Mouse (Mus musculus): ENCODE measurements around the gene Klrb1a. TPM values are rescaled to one million over a fixed set of nuclear protein-coding genes. Genes with fewer than 3 reads are reported as not detected.
A peak's percentile ranks its signal among the peaks of the same experiment; 100 is the strongest.
"Not testable (repeated sequence)": the region's sequence is repeated elsewhere in the genome, so short reads cannot be mapped to it uniquely, and the experiment has no call there.

The Klrb1a gene
- total and polyA plus RNA-seq, 3 experiments: not detected

GRCm38 (mm10) chr6:128629771-128630739 is 6.7 kb upstream of the Klrb1a start:
- H3K4me2 ChIP-seq (ENCODE audit: insufficient read depth, low read depth, poor library complexity, severe bottlenecking); in situ Hi-C loops (cut with MboI; ENCODE audit: low pct_ligation_motif_present, low pct_unique_long_range_greater_than_20kb, low sequenced_read_pairs); H3K27me3 ChIP-seq (replicated peaks); H3K9ac ChIP-seq (ENCODE audit: insufficient read depth, low read depth); H3K36me3 ChIP-seq (replicated peaks in 1 of 2; ENCODE audit: control insufficient read depth in 1 of 2, insufficient read depth in 1 of 2, low read length in 1 of 2); dilution Hi-C loops (cut with MboI; ENCODE audit: extremely low pct_ligation_motif_present, extremely low pct_unique_long_range_greater_than_20kb, low sequenced_read_pairs); H3K27ac ChIP-seq (ENCODE audit: insufficient read depth, low read depth); H3K9me3 ChIP-seq (replicated peaks; ENCODE audit: low read length); H3K4me1 ChIP-seq (ENCODE audit: control insufficient read depth in 1 of 2, insufficient read depth in 2 of 2); H3K4me3 ChIP-seq (replicated peaks in 1 of 3; ENCODE audit: low read depth in 2 of 3, low read length in 2 of 3, poor library complexity in 1 of 3); H3K79me2 ChIP-seq (replicated peaks; ENCODE audit: control insufficient read depth, extremely low read depth, insufficient read depth, poor library complexity, severe bottlenecking): not testable (repeated sequence)
- DNase-seq (ENCODE audit: extremely low read depth): peak; percentile 43
- TF ChIP-seq CTCF (conservative IDR thresholded peaks at IDR 0.05 in 1 of 2, IDR thresholded peaks at IDR 0.05 in 1 of 2; ENCODE audit: low read depth in 2 of 2, low read length in 2 of 2): peak; percentile 69 to 70
- TF ChIP-seq SMC3 (IDR thresholded peaks at IDR 0.05; ENCODE audit: low read depth, low read length): peak; percentile 49
- TF ChIP-seq RAD21 (IDR thresholded peaks at IDR 0.05; ENCODE audit: low read depth, low read length): peak; percentile 54

- H3K27ac ChIP-seq (ENCODE audit: insufficient read depth, low read depth); H3K36me3 ChIP-seq (replicated peaks in 1 of 2; ENCODE audit: control insufficient read depth in 1 of 2, insufficient read depth in 1 of 2, low read length in 1 of 2); H3K27me3 ChIP-seq (replicated peaks); H3K9me3 ChIP-seq (replicated peaks; ENCODE audit: low read length); in situ Hi-C loops (cut with MboI; ENCODE audit: low pct_ligation_motif_present, low pct_unique_long_range_greater_than_20kb, low sequenced_read_pairs); H3K79me2 ChIP-seq (replicated peaks; ENCODE audit: control insufficient read depth, extremely low read depth, insufficient read depth, poor library complexity, severe bottlenecking); H3K9ac ChIP-seq (ENCODE audit: insufficient read depth, low read depth); dilution Hi-C loops (cut with MboI; ENCODE audit: extremely low pct_ligation_motif_present, extremely low pct_unique_long_range_greater_than_20kb, low sequenced_read_pairs); H3K4me2 ChIP-seq (ENCODE audit: insufficient read depth, low read depth, poor library complexity, severe bottlenecking); H3K4me1 ChIP-seq (ENCODE audit: control insufficient read depth in 1 of 2, insufficient read depth in 2 of 2); H3K4me3 ChIP-seq (replicated peaks in 1 of 3; ENCODE audit: low read depth in 2 of 3, low read length in 2 of 3, poor library complexity in 1 of 3); DNase-seq (ENCODE audit: extremely low read depth): not testable (repeated sequence)
Observed at GRCm38 (mm10) chr6:128625246-128625645, 1.9 kb upstream of the Klrb1a start.

GRCm38 (mm10) chr6:128624425-128624824 is 1.1 kb upstream of the Klrb1a start:
- dilution Hi-C loops (cut with MboI; ENCODE audit: extremely low pct_ligation_motif_present, extremely low pct_unique_long_range_greater_than_20kb, low sequenced_read_pairs) (no loop called here), in situ Hi-C loops (cut with MboI; ENCODE audit: low pct_ligation_motif_present, low pct_unique_long_range_greater_than_20kb, low sequenced_read_pairs) (no loop called here)
- Histone ChIP-seq H3K27me3 (replicated peaks) (no peaks in the 10 kb centered on the region), H3K9ac (ENCODE audit: insufficient read depth, low read depth) (no peak overlapping the region), H3K36me3 (replicated peaks in 1 of 2; ENCODE audit: control insufficient read depth in 1 of 2, insufficient read depth in 1 of 2, low read length in 1 of 2) (no peaks in the 10 kb centered on the region), H3K9me3 (replicated peaks; ENCODE audit: low read length) (no peaks in the 10 kb centered on the region), H3K4me1 (ENCODE audit: control insufficient read depth in 1 of 2, insufficient read depth in 2 of 2) (no peaks in the 10 kb centered on the region), H3K27ac (ENCODE audit: insufficient read depth, low read depth) (no peak overlapping the region), H3K4me2 (ENCODE audit: insufficient read depth, low read depth, poor library complexity, severe bottlenecking) (no peak overlapping the region), H3K79me2 (replicated peaks; ENCODE audit: control insufficient read depth, extremely low read depth, insufficient read depth, poor library complexity, severe bottlenecking) (no peaks in the 10 kb centered on the region), H3K4me3 (replicated peaks in 1 of 3; ENCODE audit: low read depth in 2 of 3, low read length in 2 of 3, poor library complexity in 1 of 3) (no peak overlapping the region)
- DNase-seq (ENCODE audit: extremely low read depth): no peak
- no peak for TF ChIP-seq USF2 (conservative IDR thresholded peaks at IDR 0.05; ENCODE audit: low read depth, low read length)
- no peak for TF ChIP-seq JUND (conservative IDR thresholded peaks at IDR 0.05; ENCODE audit: low read depth, low read length)
- no peak for TF ChIP-seq MYC (IDR thresholded peaks at IDR 0.05; ENCODE audit: low read depth, low read length)
- TF ChIP-seq USF1 (IDR thresholded peaks at IDR 0.05; ENCODE audit: low read depth, low read length): no peak
- no peak for TF ChIP-seq MAFK (IDR thresholded peaks at IDR 0.05; ENCODE audit: insufficient replicate concordance, low read length)
- TF ChIP-seq CHD1 (IDR thresholded peaks at IDR 0.05; ENCODE audit: low read depth, low read length): no peak
- TF ChIP-seq ZKSCAN1 (IDR thresholded peaks at IDR 0.05; ENCODE audit: borderline replicate concordance, low read depth, low read length): no peak
- TF ChIP-seq RAD21 (IDR thresholded peaks at IDR 0.05; ENCODE audit: low read depth, low read length): no peak
- no peak for TF ChIP-seq MAX (IDR thresholded peaks at IDR 0.05; ENCODE audit: low read length)
- no peak for TF ChIP-seq MEF2A (IDR thresholded peaks at IDR 0.05; ENCODE audit: borderline replicate concordance, low read depth, low read length)
- no peak for TF ChIP-seq CHD2 (IDR thresholded peaks at IDR 0.05; ENCODE audit: low read length)
- TF ChIP-seq RCOR1 (conservative IDR thresholded peaks at IDR 0.05; ENCODE audit: low read depth, low read length): no peak
- TF ChIP-seq TCF12 (IDR thresholded peaks at IDR 0.05; ENCODE audit: low read depth, low read length): no peak
- no peak for TF ChIP-seq TBP (conservative IDR thresholded peaks at IDR 0.05; ENCODE audit: low read depth, low read length)

Measured in CH12.LX (cell line).